Mouse (Mus musculus): ENCODE measurements at regions not wholly inside any gene's neighbourhood (a gene's known extent, or its start where the extent isn't known, plus 50 kb on each side); places are given as distances from the start of the nearest gene placed in this dataset.

GRCm38 (mm10) chr12:77663665-77664374 lies 425.9 kb downstream of the Fut8 start:
- no peak for ATAC-seq (replicated peaks; ENCODE audit: low FRiP score)
- Histone ChIP-seq H3K9me3 (ENCODE audit: control insufficient read depth, low read length) (no peaks in the 10 kb centered on the region), H3K36me3 (ENCODE audit: control insufficient read depth, insufficient read depth, low read length) (no peaks in the 10 kb centered on the region), H3K4me1 (replicated peaks; ENCODE audit: control insufficient read depth, insufficient read depth, low read length) (no peaks in the 10 kb centered on the region; the same call in 1 of the 2 replicates), H3K9ac (ENCODE audit: low read length) (no peak overlapping the region), H3K4me3 (ENCODE audit: low read depth, low read length) (no peak overlapping the region), H3K4me2 (ENCODE audit: low read depth, low read length, severe bottlenecking) (no peak overlapping the region), H3K27me3 (ENCODE audit: control insufficient read depth, insufficient read depth, low read length) (no peaks in the 10 kb centered on the region), H3K27ac (ENCODE audit: low read depth, low read length) (no peak overlapping the region)
- DNase-seq (ENCODE audit: low spot score), result no peak
- 71% methylated on average over 7 of the region's 7 CpGs for WGBS

GRCm38 (mm10) chr12:77666411-77666810 lies 428.5 kb downstream of the Fut8 start:
- 81% methylated on average over 8 of the region's 8 CpGs for WGBS
- H3K4me1 ChIP-seq (replicated peaks; ENCODE audit: control insufficient read depth, insufficient read depth, low read length), result no peaks in the 10 kb centered on the region; the same call in 1 of the 2 replicates
- H3K4me3 ChIP-seq (ENCODE audit: low read depth, low read length), result no peak overlapping the region
- H3K27ac ChIP-seq (ENCODE audit: low read depth, low read length), result no peak overlapping the region
- no peaks in the 10 kb centered on the region for H3K27me3 ChIP-seq (ENCODE audit: control insufficient read depth, insufficient read depth, low read length)
- DNase-seq (ENCODE audit: low spot score) (no peak), ATAC-seq (replicated peaks; ENCODE audit: low FRiP score) (no peak)
- H3K9ac ChIP-seq (ENCODE audit: low read length), result no peak overlapping the region
- no peaks in the 10 kb centered on the region for H3K36me3 ChIP-seq (ENCODE audit: control insufficient read depth, insufficient read depth, low read length)
- H3K9me3 ChIP-seq (ENCODE audit: control insufficient read depth, low read length), result no peaks in the 10 kb centered on the region
- no peak overlapping the region for H3K4me2 ChIP-seq (ENCODE audit: low read depth, low read length, severe bottlenecking)

- Histone ChIP-seq H3K36me3 (ENCODE audit: control insufficient read depth, insufficient read depth, low read length) (no peaks in the 10 kb centered on the region), H3K27me3 (ENCODE audit: control insufficient read depth, insufficient read depth, low read length) (no peaks in the 10 kb centered on the region), H3K4me1 (replicated peaks; ENCODE audit: control insufficient read depth, insufficient read depth, low read length) (no peaks in the 10 kb centered on the region; the same call in 1 of the 2 replicates), H3K4me2 (ENCODE audit: low read depth, low read length, severe bottlenecking) (no peak overlapping the region), H3K27ac (ENCODE audit: low read depth, low read length) (no peak overlapping the region), H3K4me3 (ENCODE audit: low read depth, low read length) (no peak overlapping the region), H3K9ac (ENCODE audit: low read length) (no peak overlapping the region), H3K9me3 (ENCODE audit: control insufficient read depth, low read length) (no peaks in the 10 kb centered on the region)
- ATAC-seq (replicated peaks; ENCODE audit: low FRiP score) (0 out of 2 replicates have a peak, but pooled peaks have one; percentile 36), DNase-seq (ENCODE audit: low spot score) (no peak)
- 79% methylated on average over 10 of the region's 10 CpGs for WGBS
Measured at GRCm38 (mm10) chr12:77667151-77667874, 429.4 kb downstream of the Fut8 start.

GRCm38 (mm10) chr12:77667875-77668204 lies 429.9 kb downstream of the Fut8 start:
- Histone ChIP-seq H3K27me3 (ENCODE audit: control insufficient read depth, insufficient read depth, low read length) (no peaks in the 10 kb centered on the region), H3K9ac (ENCODE audit: low read length) (no peak overlapping the region), H3K4me3 (ENCODE audit: low read depth, low read length) (no peak overlapping the region), H3K4me2 (ENCODE audit: low read depth, low read length, severe bottlenecking) (no peak overlapping the region), H3K4me1 (replicated peaks; ENCODE audit: control insufficient read depth, insufficient read depth, low read length) (no peaks in the 10 kb centered on the region; the same call in 1 of the 2 replicates), H3K27ac (ENCODE audit: low read depth, low read length) (no peak overlapping the region), H3K36me3 (ENCODE audit: control insufficient read depth, insufficient read depth, low read length) (no peaks in the 10 kb centered on the region), H3K9me3 (ENCODE audit: control insufficient read depth, low read length) (no peaks in the 10 kb centered on the region)
- ATAC-seq (replicated peaks; ENCODE audit: low FRiP score), result peak; percentile 73
- peak; percentile 87 for DNase-seq (ENCODE audit: low spot score)
- WGBS, result 0% methylated on average over 6 of the region's 6 CpGs

GRCm38 (mm10) chr12:77670531-77670930 lies 432.6 kb downstream of the Fut8 start:
- DNase-seq (ENCODE audit: low spot score) (no peak), ATAC-seq (replicated peaks; ENCODE audit: low FRiP score) (no peak)
- Histone ChIP-seq H3K4me1 (replicated peaks; ENCODE audit: control insufficient read depth, insufficient read depth, low read length) (no peaks in the 10 kb centered on the region; the same call in 1 of the 2 replicates), H3K27ac (ENCODE audit: low read depth, low read length) (no peak overlapping the region), H3K9me3 (ENCODE audit: control insufficient read depth, low read length) (no peaks in the 10 kb centered on the region), H3K9ac (ENCODE audit: low read length) (no peak overlapping the region), H3K27me3 (ENCODE audit: control insufficient read depth, insufficient read depth, low read length) (no peaks in the 10 kb centered on the region), H3K4me3 (ENCODE audit: low read depth, low read length) (no peak overlapping the region), H3K36me3 (ENCODE audit: control insufficient read depth, insufficient read depth, low read length) (no peaks in the 10 kb centered on the region), H3K4me2 (ENCODE audit: low read depth, low read length, severe bottlenecking) (no peak overlapping the region)
- WGBS, result 68% methylated on average over 8 of the region's 8 CpGs

- Histone ChIP-seq H3K27ac (ENCODE audit: low read depth, low read length) (no peak overlapping the region), H3K4me1 (replicated peaks; ENCODE audit: control insufficient read depth, insufficient read depth, low read length) (no peaks in the 10 kb centered on the region), H3K36me3 (ENCODE audit: control insufficient read depth, insufficient read depth, low read length) (no peaks in the 10 kb centered on the region), H3K27me3 (ENCODE audit: control insufficient read depth, insufficient read depth, low read length) (no peaks in the 10 kb centered on the region), H3K9ac (ENCODE audit: low read length) (no peak overlapping the region), H3K4me3 (ENCODE audit: low read depth, low read length) (no peak overlapping the region), H3K4me2 (ENCODE audit: low read depth, low read length, severe bottlenecking) (no peak overlapping the region), H3K9me3 (ENCODE audit: control insufficient read depth, low read length) (no peaks in the 10 kb centered on the region)
- WGBS, result 77% methylated on average over 2 of the region's 2 CpGs
- DNase-seq (ENCODE audit: low spot score) (no peak), ATAC-seq (replicated peaks; ENCODE audit: low FRiP score) (no peak)
Measured at GRCm38 (mm10) chr12:77674352-77674751, 436.4 kb downstream of the Fut8 start.

GRCm38 (mm10) chr12:77674755-77675154 lies 436.8 kb downstream of the Fut8 start:
- Histone ChIP-seq H3K9me3 (ENCODE audit: control insufficient read depth, low read length) (no peaks in the 10 kb centered on the region), H3K27ac (ENCODE audit: low read depth, low read length) (no peak overlapping the region), H3K4me3 (ENCODE audit: low read depth, low read length) (no peak overlapping the region), H3K27me3 (ENCODE audit: control insufficient read depth, insufficient read depth, low read length) (no peaks in the 10 kb centered on the region), H3K4me1 (replicated peaks; ENCODE audit: control insufficient read depth, insufficient read depth, low read length) (no peaks in the 10 kb centered on the region), H3K36me3 (ENCODE audit: control insufficient read depth, insufficient read depth, low read length) (no peaks in the 10 kb centered on the region), H3K9ac (ENCODE audit: low read length) (no peak overlapping the region), H3K4me2 (ENCODE audit: low read depth, low read length, severe bottlenecking) (no peak overlapping the region)
- DNase-seq (ENCODE audit: low spot score) (peak; percentile 60), ATAC-seq (replicated peaks; ENCODE audit: low FRiP score) (no peak)
- 78% methylated on average over 5 of the region's 5 CpGs for WGBS

GRCm38 (mm10) chr12:77678040-77678439 lies 440.1 kb downstream of the Fut8 start:
- no peak overlapping the region for H3K4me3 ChIP-seq (ENCODE audit: low read depth, low read length)
- no peak overlapping the region for H3K27ac ChIP-seq (ENCODE audit: low read depth, low read length)
- H3K36me3 ChIP-seq (ENCODE audit: control insufficient read depth, insufficient read depth, low read length), result no peaks in the 10 kb centered on the region
- no peaks in the 10 kb centered on the region for H3K9me3 ChIP-seq (ENCODE audit: control insufficient read depth, low read length)
- ATAC-seq (replicated peaks; ENCODE audit: low FRiP score) (no peak), DNase-seq (ENCODE audit: low spot score) (no peak)
- no peak overlapping the region for H3K9ac ChIP-seq (ENCODE audit: low read length)
- H3K27me3 ChIP-seq (ENCODE audit: control insufficient read depth, insufficient read depth, low read length), result no peaks in the 10 kb centered on the region
- no peak overlapping the region for H3K4me2 ChIP-seq (ENCODE audit: low read depth, low read length, severe bottlenecking)
- WGBS, result 75% methylated on average over 5 of the region's 5 CpGs
- H3K4me1 ChIP-seq (replicated peaks; ENCODE audit: control insufficient read depth, insufficient read depth, low read length), result no peaks in the 10 kb centered on the region

- H3K9ac ChIP-seq (ENCODE audit: low read length), result no peak overlapping the region
- H3K27me3 ChIP-seq (ENCODE audit: control insufficient read depth, insufficient read depth, low read length), result no peaks in the 10 kb centered on the region
- no peak overlapping the region for H3K4me3 ChIP-seq (ENCODE audit: low read depth, low read length)
- no peaks in the 10 kb centered on the region for H3K4me1 ChIP-seq (replicated peaks; ENCODE audit: control insufficient read depth, insufficient read depth, low read length)
- no peak for DNase-seq (ENCODE audit: low spot score)
- no peak overlapping the region for H3K27ac ChIP-seq (ENCODE audit: low read depth, low read length)
- 77% methylated on average over 6 of the region's 6 CpGs for WGBS
- H3K36me3 ChIP-seq (ENCODE audit: control insufficient read depth, insufficient read depth, low read length), result no peaks in the 10 kb centered on the region
- H3K4me2 ChIP-seq (ENCODE audit: low read depth, low read length, severe bottlenecking), result no peak overlapping the region
- ATAC-seq (replicated peaks; ENCODE audit: low FRiP score), result no peak
- H3K9me3 ChIP-seq (ENCODE audit: control insufficient read depth, low read length), result no peaks in the 10 kb centered on the region
Measured at GRCm38 (mm10) chr12:77694101-77694500, 456.2 kb downstream of the Fut8 start.

Data from forebrain, embryonic 11.5 days (tissue).